Mouse (Mus musculus) MEL (cell line): ENCODE data around the gene Btnl2. TPM values are rescaled to one million over a fixed set of nuclear protein-coding genes. Genes with fewer than 3 reads are reported as not detected.

Experiments
- DNase-seq: peaks from one replicate; pipeline ENCODE4 v3.0.0; 2011; ENCODE audit warnings: low read depth, low spot score
- H3K27ac ChIP-seq: 2 replicates; pipeline ENCODE4 v1.5.1; 2012; ENCODE audit warnings: low read depth, mild to moderate bottlenecking, control low read depth, low read length, moderate library complexity; ENCODE audit not compliant: control insufficient read depth
- H3K27me3 ChIP-seq, 2 experiments: fragments of 150-350 bp in 1 of 2; sonication (generic) in 1 of 2; 2 replicates each; pipeline ENCODE4 v1.6.1; 2012; ENCODE audit warnings: low read length in 2 of 2, mild to moderate bottlenecking in 2 of 2, improper control_type of control experiment in 1 of 2, moderate library complexity in 1 of 2; ENCODE audit not compliant: insufficient read depth in 2 of 2, control insufficient read depth in 1 of 2
- H3K36me3 ChIP-seq, 2 experiments: 2 replicates each; pipeline ENCODE4 v1.6.1; 2012 to 2014; ENCODE audit warnings: low read length in 2 of 2, improper control_type of control experiment in 1 of 2, inconsistent platforms in 1 of 2, mild to moderate bottlenecking in 1 of 2; ENCODE audit not compliant: insufficient read depth in 2 of 2, control insufficient read depth in 1 of 2
- H3K4me1 ChIP-seq, 2 experiments: fragments of 150-350 bp in 1 of 2; sonication (generic) in 1 of 2; 2 replicates each; pipeline ENCODE4 v1.6.1; 2012; ENCODE audit warnings: low read length in 2 of 2, improper control_type of control experiment in 1 of 2, mild to moderate bottlenecking in 1 of 2; ENCODE audit not compliant: insufficient read depth in 2 of 2, control insufficient read depth in 1 of 2
- H3K4me3 ChIP-seq, 2 experiments: fragments of 150-350 bp in 1 of 2; sonication (generic) in 1 of 2; 2 replicates each; pipeline ENCODE4 v1.5.1; 2012; ENCODE audit warnings: low read depth in 2 of 2, low read length in 2 of 2, mild to moderate bottlenecking in 2 of 2, moderate library complexity in 2 of 2, control low read depth in 1 of 2, improper control_type of control experiment in 1 of 2; ENCODE audit not compliant: control insufficient read depth in 1 of 2, insufficient read depth in 1 of 2
- H3K79me2 ChIP-seq: 2 replicates; pipeline ENCODE4 v1.6.1; 2012; ENCODE audit warnings: mild to moderate bottlenecking, low read length, moderate library complexity; ENCODE audit not compliant: control insufficient read depth, poor library complexity, insufficient read depth
- H3K9ac ChIP-seq: 2 replicates; pipeline ENCODE4 v1.6.1; 2012; ENCODE audit warnings: low read depth, mild to moderate bottlenecking, control low read depth, low read length, moderate library complexity; ENCODE audit not compliant: control insufficient read depth, poor library complexity, severe bottlenecking
- H3K9me3 ChIP-seq: fragments of 150-350 bp; sonication (generic); replicated peaks from 2 replicates; pipeline ENCODE4 v1.6.1; 2012; ENCODE audit warnings: mild to moderate bottlenecking, low read length, improper control_type of control experiment, moderate library complexity; ENCODE audit not compliant: insufficient read depth
- BHLHE40 ChIP-seq: IDR thresholded peaks from 2 replicates; pipeline ENCODE4 v1.6.1; 2012; ENCODE audit warnings: low read depth, mild to moderate bottlenecking, inconsistent platforms, low read length, improper control_type of control experiment, borderline replicate concordance
- CHD1 ChIP-seq: IDR thresholded peaks from 2 replicates; pipeline ENCODE4 v1.6.1; 2012; ENCODE audit warnings: low read depth, mild to moderate bottlenecking, inconsistent platforms, low read length, improper control_type of control experiment
- CHD2 ChIP-seq: IDR thresholded peaks from 2 replicates; pipeline ENCODE4 v1.6.1; 2011; ENCODE audit warnings: low read length, improper control_type of control experiment
- E2F4 ChIP-seq: IDR thresholded peaks from 2 replicates; pipeline ENCODE4 v1.6.1; 2011; ENCODE audit warnings: low read depth, low read length, improper control_type of control experiment, borderline replicate concordance
- EP300 ChIP-seq, 2 experiments: IDR thresholded peaks; 2 replicates each; pipeline ENCODE4 v1.6.1; 2011; ENCODE audit warnings: improper control_type of control experiment in 2 of 2, low read length in 2 of 2, low read depth in 1 of 2, mild to moderate bottlenecking in 1 of 2
- ETS1 ChIP-seq: IDR thresholded peaks from 2 replicates; pipeline ENCODE4 v1.6.1; 2012; ENCODE audit warnings: low read depth, mild to moderate bottlenecking, inconsistent platforms, low read length, improper control_type of control experiment, moderate library complexity
- GABPA ChIP-seq: IDR thresholded peaks from 2 replicates; pipeline ENCODE4 v1.6.1; 2012; ENCODE audit warnings: low read depth, mild to moderate bottlenecking, inconsistent platforms, low read length, improper control_type of control experiment, moderate library complexity
- HCFC1 ChIP-seq: IDR thresholded peaks from 2 replicates; pipeline ENCODE4 v1.6.1; 2012; ENCODE audit warnings: low read depth, mild to moderate bottlenecking, inconsistent platforms, low read length, improper control_type of control experiment, moderate library complexity
- MAX ChIP-seq: IDR thresholded peaks from 2 replicates; pipeline ENCODE4 v1.6.1; 2011; ENCODE audit warnings: low read length, improper control_type of control experiment
- MEF2A ChIP-seq: IDR thresholded peaks from 2 replicates; pipeline ENCODE4 v1.6.1; 2014; ENCODE audit warnings: low read depth, mild to moderate bottlenecking, inconsistent platforms, low read length, improper control_type of control experiment; ENCODE audit not compliant: poor library complexity, insufficient replicate concordance, severe bottlenecking; ENCODE audit errors: extremely low read depth
- MXI1 ChIP-seq: IDR thresholded peaks from 2 replicates; pipeline ENCODE4 v1.6.1; 2011; ENCODE audit warnings: mild to moderate bottlenecking, low read depth, low read length, improper control_type of control experiment
- MYB ChIP-seq: IDR thresholded peaks from 2 replicates; pipeline ENCODE4 v1.6.1; 2011; ENCODE audit warnings: mild to moderate bottlenecking, low read depth, low read length, improper control_type of control experiment
- MYC ChIP-seq: IDR thresholded peaks from 2 replicates; pipeline ENCODE4 v1.6.1; 2011; ENCODE audit warnings: low read depth, mild to moderate bottlenecking, low read length, improper control_type of control experiment, moderate library complexity
- NRF1 ChIP-seq: IDR thresholded peaks from 2 replicates; pipeline ENCODE4 v1.6.1; 2014; ENCODE audit warnings: low read depth, mild to moderate bottlenecking, inconsistent platforms, low read length, improper control_type of control experiment, moderate library complexity; ENCODE audit not compliant: poor library complexity, insufficient read depth, severe bottlenecking
- POLR2A ChIP-seq, 2 experiments: IDR thresholded peaks; 2 replicates each; pipeline ENCODE4 v1.6.1; 2011 to 2012; ENCODE audit warnings: low read length in 2 of 2, mild to moderate bottlenecking in 2 of 2, control low read depth in 1 of 2, improper control_type of control experiment in 1 of 2, low read depth in 1 of 2, moderate library complexity in 1 of 2; ENCODE audit not compliant: control insufficient read depth in 1 of 2, insufficient read depth in 1 of 2, poor library complexity in 1 of 2
- POLR2AphosphoS2 ChIP-seq: IDR thresholded peaks from 2 replicates; pipeline ENCODE4 v1.6.1; 2011; ENCODE audit warnings: low read length, improper control_type of control experiment
- POLR2AphosphoS5 ChIP-seq: IDR thresholded peaks from 2 replicates; pipeline ENCODE4 v1.6.1; 2012; ENCODE audit warnings: low read depth, borderline replicate concordance, mild to moderate bottlenecking, inconsistent platforms, low read length, moderate library complexity, mixed read lengths
- RAD21 ChIP-seq: IDR thresholded peaks from 2 replicates; pipeline ENCODE4 v1.6.1; 2011; ENCODE audit warnings: mild to moderate bottlenecking, low read depth, low read length, improper control_type of control experiment
- RCOR1 ChIP-seq: IDR thresholded peaks from 2 replicates; pipeline ENCODE4 v1.6.1; 2012; ENCODE audit warnings: low read depth, mild to moderate bottlenecking, inconsistent platforms, low read length, improper control_type of control experiment
- TBP ChIP-seq: IDR thresholded peaks from 2 replicates; pipeline ENCODE4 v1.8.0; 2011; ENCODE audit warnings: low read depth, low read length, improper control_type of control experiment
- USF2 ChIP-seq, 2 experiments: IDR thresholded peaks; 2 replicates each; pipeline ENCODE4 v1.6.1; 2011 to 2012; ENCODE audit warnings: improper control_type of control experiment in 2 of 2, low read length in 2 of 2, borderline replicate concordance in 1 of 2, inconsistent platforms in 1 of 2, low read depth in 1 of 2, mild to moderate bottlenecking in 1 of 2; ENCODE audit not compliant: insufficient read depth in 1 of 2
- ZC3H11A ChIP-seq: IDR thresholded peaks from 2 replicates; pipeline ENCODE4 v1.6.1; 2012; ENCODE audit warnings: low read depth, mild to moderate bottlenecking, inconsistent platforms, low read length, improper control_type of control experiment
- ZKSCAN1 ChIP-seq: IDR thresholded peaks from 2 replicates; pipeline ENCODE4 v1.6.1; 2012; ENCODE audit warnings: low read depth, mild to moderate bottlenecking, inconsistent platforms, low read length, improper control_type of control experiment, moderate library complexity
- ZMIZ1 ChIP-seq: IDR thresholded peaks from 2 replicates; pipeline ENCODE4 v1.6.1; 2012; ENCODE audit warnings: low read depth, mild to moderate bottlenecking, inconsistent platforms, low read length, improper control_type of control experiment, moderate library complexity
- ZNF384 ChIP-seq: IDR thresholded peaks from 2 replicates; pipeline ENCODE4 v1.6.1; 2012; ENCODE audit warnings: low read depth, mild to moderate bottlenecking, inconsistent platforms, low read length, improper control_type of control experiment
- polyA plus RNA-seq, 2 experiments: library from polyadenylated mRNA; stranded (reverse) in 1 of 2; unstranded in 1 of 2; fragments of >175 nt in 1 of 2; fragments of >200 nt in 1 of 2; gene quantifications; 2 replicates each; pipeline versions ENCODE4 v1.2.1 to v1.2.4; 2012; ENCODE audit warnings: low replicate concordance in 2 of 2, low read depth in 1 of 2; ENCODE audit not compliant: insufficient read length in 2 of 2, insufficient read depth in 1 of 2, missing spikeins in 1 of 2
- total RNA-seq: library from RNA; depleted of rRNA; stranded (reverse); fragments of 300-350 nt; gene quantifications from 2 replicates; pipeline ENCODE4 v1.2.3, GENCODE M21; 2012; rRNA removed

Gene Btnl2
- total RNA-seq: not detected in 2 replicates
- polyA plus RNA-seq: not detected

DNA sequence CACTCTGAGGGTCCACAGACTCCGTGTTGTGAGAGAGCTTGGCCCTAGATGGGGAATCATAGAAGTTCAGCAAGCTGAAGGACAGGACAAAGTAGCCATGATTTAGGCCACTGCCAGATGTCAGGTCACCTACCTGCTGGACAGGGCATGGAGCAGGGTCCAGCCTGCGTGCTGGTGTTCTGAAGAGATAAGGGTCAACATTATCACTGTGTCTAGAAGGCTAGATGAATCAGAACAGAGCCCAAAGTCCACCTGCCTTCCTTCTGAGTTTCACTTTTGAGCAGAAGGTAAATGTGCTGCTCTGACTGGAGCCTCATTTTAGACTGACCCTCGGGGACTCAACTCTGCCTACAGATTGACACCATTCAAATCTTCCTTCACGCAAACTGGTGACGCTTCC, at the start of gene Btnl2:
TSS of gene Btnl2 (plus strand) at position 284 of the 400 bp plus-strand sequence.
- H3K9ac ChIP-seq: no peak within 1 kb of the TSS

DNA sequence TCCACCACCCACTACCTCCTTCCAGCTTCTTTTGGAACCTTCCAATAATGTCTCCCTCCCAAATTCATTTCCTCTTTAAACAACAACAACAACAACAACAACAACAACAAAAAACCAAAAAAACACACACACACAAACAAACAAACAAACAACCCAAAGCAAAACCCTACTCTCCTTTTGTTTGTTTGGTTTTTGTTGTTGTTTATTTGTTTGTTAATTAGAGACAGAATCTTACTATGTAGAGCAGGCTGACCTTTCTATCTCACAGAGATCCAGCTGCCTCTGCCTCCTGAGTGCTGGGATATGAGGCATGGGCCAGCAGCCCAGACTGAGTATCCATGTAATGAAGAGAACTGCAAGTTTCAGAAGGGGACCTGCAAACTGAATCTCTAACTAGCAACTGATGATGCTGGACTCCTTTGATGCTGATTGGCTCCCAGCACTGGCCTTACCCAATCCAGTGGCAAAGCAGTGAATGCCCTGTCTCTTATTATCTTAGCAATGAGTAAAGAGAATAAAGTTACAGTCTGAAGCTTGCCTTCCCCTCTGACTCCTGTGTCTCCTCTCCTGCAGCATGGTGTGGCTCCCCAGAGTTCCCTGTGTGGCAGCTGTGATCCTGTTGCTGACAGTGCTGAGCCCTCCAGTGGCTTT, 49.1 kb upstream of the Btnl2 start, which contains the start of gene H2-Eb1:
TSS of gene H2-Eb1 (plus strand) at position 488 of the 651 bp plus-strand sequence.
- no peaks in the 10 kb centered on the region for H3K9me3 ChIP-seq
- H3K4me1 ChIP-seq: no peaks in the 10 kb centered on the region; a peak in 1 of 4 replicates
- no peaks in the 10 kb centered on the region for H3K79me2 ChIP-seq
- no peaks in the 10 kb centered on the region for H3K36me3 ChIP-seq
- H3K27me3 ChIP-seq: no peaks in the 10 kb centered on the region; a peak in 1 of 4 replicates
- TF ChIP-seq RCOR1 (no peak), CHD2 (peak; percentile 96), ZC3H11A (no peak)
- TF ChIP-seq, all 39 proteins: peak for 1
- DNase-seq: peak; percentile 90
- no peak within 1 kb of the TSS for H3K27ac ChIP-seq
- no peak within 1 kb of the TSS for H3K9ac ChIP-seq
- H3K4me3 ChIP-seq: no peak within 1 kb of the TSS

More for the DNA sequence above, at the start of gene Btnl2:
- peaks cover 3 to 5% of the 10 kb centered on the region in 2 experiments for H3K27me3 ChIP-seq
- no peak within 1 kb of the TSS for H3K4me3 ChIP-seq
- no peaks in the 10 kb centered on the region for H3K9me3 ChIP-seq
- no peaks in the 10 kb centered on the region for H3K79me2 ChIP-seq
- H3K4me1 ChIP-seq: peaks cover 0 to 9% of the 10 kb centered on the region in 2 experiments; a peak in 1 of 4 replicates
- no peak within 1 kb of the TSS for H3K27ac ChIP-seq
- no peak for DNase-seq
- no peaks in the 10 kb centered on the region; a peak in 1 of 4 replicates for H3K36me3 ChIP-seq
- no peak for TF ChIP-seq POLR2A (IDR thresholded peaks at IDR 0.05; ENCODE audit: control insufficient read depth in 1 of 2, insufficient read depth in 1 of 2, low read depth in 1 of 2, low read length in 2 of 2, poor library complexity in 1 of 2)
- TF ChIP-seq POLR2AphosphoS2: no peak
- TF ChIP-seq POLR2AphosphoS5: no peak
- TF ChIP-seq BHLHE40: no peak
- TF ChIP-seq ZC3H11A: no peak
- TF ChIP-seq MAX: no peak
- no peak for TF ChIP-seq MEF2A
- no peak for TF ChIP-seq ZKSCAN1
- TF ChIP-seq EP300 (IDR thresholded peaks at IDR 0.05; ENCODE audit: low read depth in 1 of 2, low read length in 2 of 2): no peak
- TF ChIP-seq MYB: no peak
- TF ChIP-seq GABPA: no peak

DNA sequence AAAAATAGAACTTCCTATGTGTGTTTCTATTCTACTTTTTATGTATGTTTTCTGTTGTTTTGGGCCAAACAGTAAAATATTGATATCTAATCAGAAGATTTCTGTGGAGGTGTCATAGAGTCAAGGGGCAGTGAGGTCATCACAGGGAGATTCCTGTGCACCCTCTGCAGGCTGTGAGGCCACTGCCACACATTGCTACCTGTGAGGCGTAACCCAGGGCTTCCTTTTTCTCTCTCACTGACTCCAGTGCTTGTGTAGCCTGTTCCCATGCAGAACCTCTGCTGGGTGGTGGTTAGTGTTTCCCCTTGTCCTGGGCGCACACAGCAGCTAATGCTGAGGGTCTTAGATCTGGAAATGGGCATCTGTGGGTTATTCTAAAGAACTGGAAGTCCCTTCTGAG, 48.2 kb upstream of the Btnl2 start:
- H3K27me3 ChIP-seq: no peaks in the 10 kb centered on the region; a peak in 1 of 4 replicates
- H3K9ac ChIP-seq: no peak overlapping the region
- H3K36me3 ChIP-seq: no peaks in the 10 kb centered on the region
- no peaks in the 10 kb centered on the region for H3K79me2 ChIP-seq
- no peaks in the 10 kb centered on the region for H3K9me3 ChIP-seq
- no peaks in the 10 kb centered on the region; a peak in 1 of 4 replicates for H3K4me1 ChIP-seq
- peak; percentile 16 for DNase-seq
- H3K4me3 ChIP-seq: no peak overlapping the region
- no peak overlapping the region for H3K27ac ChIP-seq
- TF ChIP-seq BHLHE40 (no peak), GABPA (no peak), ETS1 (no peak), MYC (no peak), RAD21 (no peak), ZNF384 (no peak), HCFC1 (no peak), E2F4 (no peak), CHD1 (no peak), TBP (no peak), USF2 (IDR thresholded peaks at IDR 0.05; ENCODE audit: borderline replicate concordance in 1 of 2, insufficient read depth in 1 of 2, low read depth in 1 of 2, low read length in 2 of 2) (no peak), NRF1 (no peak), ZMIZ1 (no peak), MXI1 (no peak)
